Mouse (Mus musculus) R1 (cell line): ENCODE measurements around the gene Pop7.

Experiments used
- DNase-seq: peaks from one replicate; pipeline ENCODE4 v3.0.0-alpha.2; 2018; ENCODE audit warnings: low read depth, low spot score

The Pop7 gene

GRCm38 (mm10) chr5:137528247-137528968 is 26.1 kb upstream of the Pop7 start:
- DNase-seq: no peak

GRCm38 (mm10) chr5:137527413-137527812 is 25.1 kb upstream of the Pop7 start:
- DNase-seq: no peak

GRCm38 (mm10) chr5:137526192-137526936 is 24.0 kb upstream of the Pop7 start:
- DNase-seq: no peak

- no peak for DNase-seq
These were observed 23.2 kb upstream of the Pop7 start for GRCm38 (mm10) chr5:137525511-137525910.

GRCm38 (mm10) chr5:137524671-137525070 is 22.4 kb upstream of the Pop7 start:
- no peak for DNase-seq

GRCm38 (mm10) chr5:137524251-137524515 is 21.9 kb upstream of the Pop7 start:
- DNase-seq: no peak

GRCm38 (mm10) chr5:137523396-137524250 is 21.3 kb upstream of the Pop7 start:
- DNase-seq: peak; percentile 53

- DNase-seq: no peak
These were observed 20.4 kb upstream of the Pop7 start for GRCm38 (mm10) chr5:137522711-137523110.

GRCm38 (mm10) chr5:137521861-137522260 is 19.5 kb upstream of the Pop7 start:
- DNase-seq: peak; percentile 70

- DNase-seq: no peak
These were observed 17.6 kb upstream of the Pop7 start for GRCm38 (mm10) chr5:137519691-137520550.

- peak; percentile 71 for DNase-seq
These were observed 16.1 kb upstream of the Pop7 start, which contains the start of gene Gigyf1 for GRCm38 (mm10) chr5:137518436-137518835. Gigyf1 (plus strand) TSS chr5:137518548.

- no peak for DNase-seq
These were observed 12.5 kb upstream of the Pop7 start for GRCm38 (mm10) chr5:137514811-137515210.

- no peak for DNase-seq
These were observed 11.8 kb upstream of the Pop7 start for GRCm38 (mm10) chr5:137513951-137514721.

- peak; percentile 46 for DNase-seq
These were observed 10.8 kb upstream of the Pop7 start for GRCm38 (mm10) chr5:137512847-137513794.

GRCm38 (mm10) chr5:137511706-137512105 is 9.4 kb upstream of the Pop7 start:
- no peak for DNase-seq

- no peak for DNase-seq
These were observed 8.5 kb upstream of the Pop7 start for GRCm38 (mm10) chr5:137510573-137511390.

GRCm38 (mm10) chr5:137510014-137510501 is 7.7 kb upstream of the Pop7 start:
- DNase-seq: peak; percentile 67

- no peak for DNase-seq
These were observed 1.7 kb upstream of the Pop7 start for GRCm38 (mm10) chr5:137504041-137504440.
